Mouse (Mus musculus): ENCODE results near the gene Dnah2.

Gene Dnah2

DNA sequence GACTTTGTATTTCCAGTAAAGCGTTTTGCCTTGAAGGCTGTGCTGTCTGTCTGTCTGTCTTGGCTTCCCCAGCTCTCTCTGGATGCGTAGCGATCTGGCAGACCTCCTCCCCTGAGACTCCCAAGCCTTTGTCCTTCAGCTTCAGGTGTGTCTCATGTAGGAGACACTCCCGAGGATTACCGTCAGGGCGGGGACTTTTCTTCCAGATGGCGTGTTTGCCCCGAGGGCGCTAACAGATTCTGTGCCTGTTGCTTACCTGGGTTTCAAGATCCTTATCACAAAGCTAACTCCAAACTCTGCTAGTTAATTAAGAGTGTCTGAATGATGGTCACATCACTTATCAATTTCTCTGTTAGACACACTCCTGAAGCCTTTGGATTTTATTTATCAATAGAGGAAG lies 79.6 kb downstream of the Dnah2 start:
- DNase-seq (ENCODE audit: low spot score in 2 of 2): no peak

DNA sequence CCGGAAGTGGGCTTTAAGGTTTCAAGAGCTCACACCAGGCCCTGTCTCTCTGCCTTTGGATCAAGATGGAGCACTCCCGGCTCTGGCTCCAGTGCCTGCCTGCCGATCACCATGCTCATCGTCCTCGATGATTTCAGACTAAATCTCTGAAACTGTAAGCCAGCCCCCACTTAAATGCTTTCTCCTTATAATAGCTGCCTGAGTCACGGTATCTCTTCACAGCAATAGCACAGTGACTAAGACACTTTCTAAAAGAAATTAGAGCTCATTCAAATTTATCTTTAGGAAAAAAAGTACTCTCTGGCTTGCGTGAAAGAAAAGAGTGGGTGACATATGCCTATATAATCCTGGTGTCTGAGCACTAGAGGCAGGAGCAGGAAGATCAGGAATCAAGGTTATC lies 84.9 kb downstream of the Dnah2 start:
- peak; percentile 32 to 47 for DNase-seq (ENCODE audit: low spot score in 2 of 2)

DNA sequence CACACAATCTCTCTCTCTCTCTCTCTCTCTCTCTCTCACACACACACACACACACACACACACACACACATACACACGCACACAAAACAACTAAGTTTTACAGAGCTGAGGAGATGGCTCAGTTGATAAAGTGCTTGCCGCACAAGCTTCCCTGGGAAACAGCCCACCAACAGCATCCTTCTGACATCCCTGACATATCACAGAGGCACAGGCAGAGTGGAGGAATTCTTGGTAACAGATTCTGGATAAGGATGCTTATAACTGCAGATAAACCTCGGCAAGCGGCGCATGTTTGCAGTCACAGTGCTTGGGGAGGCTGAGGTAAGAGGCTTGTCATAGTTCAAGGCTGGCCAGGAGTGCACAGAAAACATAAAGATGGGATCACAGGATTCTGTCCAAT lies 87.3 kb downstream of the Dnah2 start:
- no peak for DNase-seq (ENCODE audit: low spot score in 2 of 2)

DNA sequence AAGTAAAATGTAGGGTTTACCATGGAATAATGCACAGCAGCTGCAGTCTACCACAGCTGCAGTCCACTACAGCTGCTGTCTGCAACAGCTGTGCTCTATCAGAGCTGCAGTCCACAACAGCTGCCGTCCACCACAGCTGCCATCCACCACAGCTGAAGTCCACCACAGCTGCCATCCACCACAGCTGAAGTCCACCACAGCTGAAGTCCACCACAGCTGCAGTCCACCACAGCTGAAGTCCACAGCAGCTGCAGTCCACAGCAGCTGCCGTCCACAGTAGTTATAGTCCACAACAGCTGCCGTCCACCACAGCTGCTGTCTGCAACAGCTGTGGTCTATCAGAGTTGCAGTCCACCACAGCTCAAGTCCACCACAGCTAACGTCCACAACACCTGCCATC lies 89.0 kb downstream of the Dnah2 start:
- DNase-seq (ENCODE audit: low spot score in 2 of 2): no peak

DNA sequence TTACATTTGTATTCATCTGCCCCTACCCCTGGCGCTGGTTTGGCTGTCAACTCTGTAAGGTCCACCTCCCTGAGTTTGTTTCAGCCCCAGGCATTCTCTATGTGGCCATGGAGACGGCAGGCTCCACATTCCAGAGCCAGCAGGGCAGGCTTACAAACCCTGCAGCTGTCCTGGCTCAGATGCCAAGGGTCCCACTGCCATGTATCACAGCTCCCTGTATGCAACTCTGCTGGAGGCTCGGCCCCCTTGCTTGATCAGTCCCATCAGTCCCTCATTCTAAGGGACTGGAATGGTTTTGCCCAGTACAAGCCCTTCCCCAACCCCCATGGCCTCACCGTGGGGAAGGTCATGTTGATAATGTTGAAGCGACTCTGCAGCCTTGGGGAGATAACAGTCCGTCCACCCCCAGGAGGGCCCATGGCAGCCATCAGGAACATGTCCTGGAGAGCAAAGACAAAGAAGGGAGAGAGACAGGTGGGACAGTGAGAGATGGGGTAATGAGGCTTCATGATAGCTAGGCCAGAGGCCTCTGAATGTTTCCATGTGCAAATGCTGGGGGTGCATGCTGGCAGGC lies 91.8 kb downstream of the Dnah2 start:
- DNase-seq (ENCODE audit: low spot score in 2 of 2): no peak

DNA sequence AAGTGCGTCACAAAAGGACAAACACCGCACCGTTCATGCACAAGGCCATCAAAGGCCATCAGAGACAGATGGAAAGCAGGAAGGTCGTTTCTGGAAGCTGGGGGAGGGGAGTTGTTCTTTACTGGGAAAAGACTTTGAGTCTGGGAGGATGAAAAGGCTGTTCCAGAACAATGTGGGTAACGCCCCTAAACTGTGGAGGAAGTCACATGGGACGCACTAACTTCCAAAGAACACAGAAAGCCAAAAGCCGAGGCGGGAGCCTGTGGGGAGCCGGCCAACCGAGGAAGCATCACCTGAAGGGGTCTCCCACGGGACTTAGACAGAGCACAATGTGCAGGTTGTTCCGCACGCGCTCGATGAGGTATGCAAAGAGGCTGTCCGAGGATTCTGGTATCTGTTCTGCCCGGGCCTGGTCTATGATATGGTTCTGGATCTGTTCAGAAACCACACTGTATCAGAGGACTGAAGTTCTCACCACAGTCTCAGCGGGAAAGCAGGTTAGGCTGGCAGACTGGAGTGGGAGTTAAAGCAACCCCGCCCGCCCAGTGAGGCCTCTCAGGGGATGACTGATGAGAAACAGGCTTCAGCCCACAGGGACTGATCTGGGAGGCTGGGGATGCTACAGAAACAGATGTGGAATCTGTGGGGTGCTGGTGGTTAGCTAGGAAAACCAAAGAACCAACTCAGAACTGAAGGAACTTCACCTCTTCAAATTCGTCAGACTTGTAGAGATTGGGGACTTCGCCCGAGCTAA lies 96.6 kb downstream of the Dnah2 start:
- DNase-seq (ENCODE audit: low spot score in 2 of 2): peak; percentile 15 to 25

DNA sequence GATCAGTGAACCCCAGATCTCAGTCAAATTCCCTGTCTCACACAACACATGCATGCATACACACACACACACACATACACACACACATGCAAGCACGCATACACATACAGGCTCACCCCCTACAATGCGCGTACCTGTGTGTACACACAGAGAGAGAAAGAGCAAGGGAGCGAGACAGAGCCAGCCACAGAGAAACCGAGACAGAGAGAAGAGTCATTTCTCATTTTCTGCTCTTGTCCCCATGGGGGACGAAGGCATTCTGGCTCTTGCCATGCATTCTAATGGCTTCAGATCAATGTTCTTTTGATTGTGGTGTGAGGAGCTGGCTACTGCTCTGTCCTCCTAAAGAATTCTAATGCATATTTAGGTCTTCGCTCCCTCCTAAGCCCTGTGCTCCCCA lies 101.6 kb downstream of the Dnah2 start:
- DNase-seq (ENCODE audit: low spot score in 2 of 2): no peak

DNA sequence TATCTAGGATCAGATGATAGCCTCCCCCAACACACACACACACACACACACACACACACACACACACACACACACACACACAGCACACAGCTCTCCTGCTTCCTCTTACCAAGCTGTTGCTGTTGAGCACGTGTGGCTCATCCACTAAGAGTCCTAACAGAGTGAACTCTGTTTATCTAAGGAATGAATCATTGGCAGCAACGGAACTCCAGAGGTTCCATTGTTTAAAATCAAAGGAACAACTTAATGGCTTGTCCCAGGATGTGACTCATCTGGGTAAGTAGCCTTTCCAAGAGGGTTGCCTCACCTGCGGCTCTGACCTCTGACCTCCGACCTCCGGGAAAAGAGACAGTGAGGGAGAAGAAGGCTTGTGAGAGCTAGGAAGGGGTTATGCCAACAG lies 105.6 kb downstream of the Dnah2 start:
- no peak for DNase-seq (ENCODE audit: low spot score in 2 of 2)

DNA sequence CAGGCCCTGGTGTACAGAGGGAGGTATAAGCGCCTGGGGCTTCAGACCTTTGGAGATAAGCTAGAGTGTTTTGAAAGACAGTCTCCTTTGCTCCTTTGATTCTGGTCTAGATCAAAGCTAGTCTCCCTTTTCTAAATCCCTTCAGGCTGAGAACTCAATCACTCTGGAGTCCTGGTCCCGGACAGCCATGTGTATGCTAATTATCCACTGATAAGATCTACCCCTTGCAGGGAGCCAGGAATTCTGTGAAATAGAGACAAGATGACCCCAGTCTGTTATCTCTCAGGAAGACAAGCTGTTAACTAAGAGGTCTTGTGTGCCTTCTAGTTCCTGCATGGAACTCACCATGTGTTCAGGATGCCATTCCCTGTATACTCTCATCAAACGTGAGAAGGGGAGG lies 111.6 kb downstream of the Dnah2 start:
- no peak for DNase-seq (ENCODE audit: low spot score in 2 of 2)

DNA sequence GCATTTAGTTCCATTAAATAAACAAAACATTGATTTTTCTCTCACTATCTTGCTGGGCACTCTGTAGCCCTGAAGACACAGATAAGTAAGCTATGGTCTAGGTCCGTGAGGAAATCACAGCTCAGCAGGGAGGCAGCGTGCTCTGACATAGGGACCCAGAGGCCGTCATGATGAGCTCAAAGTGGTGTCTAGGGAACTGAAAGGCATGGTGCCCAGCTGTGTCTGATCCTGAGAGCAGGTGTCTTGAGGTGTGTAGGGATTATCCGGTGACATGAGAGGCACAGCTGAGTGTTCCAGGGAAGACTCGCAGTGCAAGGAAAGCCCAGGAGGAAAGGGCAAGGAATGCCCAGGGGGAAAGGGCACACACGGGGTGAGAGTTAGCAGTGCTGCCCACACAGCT lies 115.7 kb downstream of the Dnah2 start:
- DNase-seq (ENCODE audit: low spot score in 2 of 2): no peak

DNA sequence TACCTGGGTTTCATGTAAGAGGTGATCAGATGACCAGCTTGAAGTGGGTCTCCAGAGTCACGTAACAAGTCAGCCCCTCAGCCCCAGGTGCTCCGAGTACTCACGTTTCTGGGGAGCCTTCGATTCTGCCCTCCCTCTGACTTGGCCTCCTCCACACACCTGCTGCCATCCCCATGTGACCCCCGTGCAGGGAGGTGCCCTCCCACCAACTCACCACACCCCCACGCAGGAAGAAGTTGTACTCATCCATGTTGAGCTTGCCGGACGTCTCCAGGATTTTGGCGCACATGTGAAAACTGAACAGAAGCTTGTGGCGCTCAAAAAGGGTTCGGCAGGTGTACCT lies 116.3 kb downstream of the Dnah2 start:
- no peak for DNase-seq (ENCODE audit: low spot score in 2 of 2)

DNA sequence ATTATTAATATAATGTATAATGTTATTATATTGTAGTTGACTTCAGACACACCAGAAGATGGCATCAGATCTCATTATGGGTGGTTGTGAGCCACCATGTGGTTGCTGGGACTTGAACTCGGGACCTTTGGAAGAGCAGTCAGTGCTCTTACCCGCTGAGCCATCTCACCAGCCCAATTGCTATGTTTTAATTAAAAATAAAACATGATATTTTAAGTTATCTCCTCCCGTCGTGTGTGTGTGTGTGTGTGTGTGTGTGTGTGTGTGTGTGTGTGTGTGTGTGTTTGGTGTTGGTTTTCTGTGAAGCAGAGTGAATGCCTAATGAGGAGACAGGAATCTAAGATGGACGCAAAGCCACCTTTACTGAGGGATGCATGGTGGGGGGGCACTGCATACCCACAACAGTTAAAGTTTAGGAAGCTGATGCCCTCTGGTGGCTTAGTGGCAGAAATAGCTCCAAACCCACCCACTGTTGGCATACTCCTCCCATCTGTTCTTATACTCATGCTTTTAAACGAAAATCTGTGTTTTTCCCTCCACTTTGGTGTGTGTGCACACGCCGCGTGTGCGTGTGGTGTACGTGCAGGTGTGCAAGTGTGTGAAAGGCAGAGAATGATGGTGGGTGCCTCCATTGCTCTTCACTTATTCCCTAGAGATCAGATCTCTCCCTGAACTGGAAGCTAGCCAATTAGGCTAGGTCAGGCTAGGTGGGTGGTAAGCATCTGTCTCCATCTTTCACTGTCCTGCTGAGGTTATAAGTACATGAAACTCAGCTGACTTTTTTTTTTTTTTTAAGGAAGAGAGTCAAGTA lies 116.9 kb downstream of the Dnah2 start:
- peak; percentile 76 to 80 for DNase-seq (ENCODE audit: low spot score in 2 of 2)

DNA sequence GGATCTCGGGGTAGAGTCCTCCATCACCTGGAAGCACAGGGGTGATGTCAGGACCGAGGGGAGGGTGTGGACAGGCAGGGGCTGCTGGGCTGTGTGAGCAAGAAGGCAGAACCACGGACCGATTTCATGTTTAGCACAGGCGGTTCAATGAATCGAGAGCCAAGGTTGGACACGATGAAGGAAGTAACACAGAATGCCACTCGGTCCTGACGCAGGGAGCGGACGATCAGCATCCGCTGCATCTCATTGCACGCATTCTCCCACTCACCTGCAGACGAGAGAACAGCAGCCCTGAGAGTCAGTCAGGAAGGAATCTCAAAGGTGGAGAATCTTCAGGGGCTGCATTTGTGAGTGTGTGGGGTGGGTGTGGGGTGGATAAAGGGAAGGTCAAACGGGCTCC lies 118.3 kb downstream of the Dnah2 start:
- no peak for DNase-seq (ENCODE audit: low spot score in 2 of 2)

DNA sequence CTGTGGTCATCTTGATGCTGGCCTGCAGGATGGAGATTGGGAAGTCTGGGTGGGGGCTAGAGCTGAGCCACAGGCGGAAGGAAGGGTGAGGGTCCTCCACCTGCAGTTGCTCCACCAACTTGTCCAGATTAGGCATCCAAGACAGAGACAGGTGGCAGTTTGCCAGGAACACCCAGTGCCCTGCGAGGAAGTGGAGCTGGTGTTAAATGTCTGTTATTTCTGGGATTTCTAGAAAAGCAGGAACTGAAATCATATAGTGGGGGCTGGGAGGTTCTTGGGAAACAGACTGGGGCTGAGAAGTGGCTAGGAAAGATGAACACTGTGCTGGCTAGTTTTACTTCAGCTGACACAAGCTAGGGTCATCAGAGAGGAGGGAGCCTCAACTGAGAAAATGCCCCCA lies 119.6 kb downstream of the Dnah2 start:
- no peak for DNase-seq (ENCODE audit: low spot score in 2 of 2)

DNA sequence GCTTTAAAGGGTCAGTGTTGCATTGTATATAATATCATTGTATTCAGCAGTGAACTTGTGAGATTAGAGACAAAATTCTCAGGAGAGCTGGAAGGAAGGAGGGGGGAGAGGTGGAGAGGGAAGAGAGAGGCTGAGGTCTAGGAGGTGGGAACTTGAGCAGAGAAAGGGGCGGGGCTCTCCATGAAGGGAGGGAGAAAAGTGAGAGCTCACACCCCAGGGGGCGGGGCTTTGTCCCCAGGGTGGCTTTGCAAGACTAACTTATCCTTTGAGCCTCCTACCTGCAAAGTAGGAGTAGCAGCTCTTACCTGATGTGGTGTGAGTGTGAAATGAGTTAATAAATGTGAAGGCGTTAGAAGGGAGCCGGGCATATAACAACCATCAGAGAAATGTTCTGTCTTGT lies 120.2 kb downstream of the Dnah2 start:
- no peak for DNase-seq (ENCODE audit: low spot score in 2 of 2)

DNA sequence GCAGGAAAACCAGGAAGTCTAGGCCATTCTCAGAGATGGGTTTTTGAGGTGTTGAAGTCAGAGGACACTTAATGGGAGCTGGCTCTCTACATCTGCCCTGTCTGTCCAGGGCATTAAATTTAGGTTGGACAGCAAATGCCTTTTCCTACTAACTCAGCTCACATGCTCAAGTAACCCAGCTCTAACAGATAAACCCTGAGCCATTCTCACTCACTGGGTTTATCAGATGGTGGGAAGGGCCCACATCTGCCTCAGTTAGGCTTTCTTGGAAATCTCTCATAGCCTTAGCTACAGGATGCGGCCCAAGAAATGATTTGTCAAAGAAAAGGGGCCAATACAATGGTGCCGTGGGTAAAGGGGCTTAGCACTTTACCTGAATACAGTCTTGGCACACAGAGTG lies 122.7 kb downstream of the Dnah2 start:
- DNase-seq (ENCODE audit: low spot score in 2 of 2): no peak

DNA sequence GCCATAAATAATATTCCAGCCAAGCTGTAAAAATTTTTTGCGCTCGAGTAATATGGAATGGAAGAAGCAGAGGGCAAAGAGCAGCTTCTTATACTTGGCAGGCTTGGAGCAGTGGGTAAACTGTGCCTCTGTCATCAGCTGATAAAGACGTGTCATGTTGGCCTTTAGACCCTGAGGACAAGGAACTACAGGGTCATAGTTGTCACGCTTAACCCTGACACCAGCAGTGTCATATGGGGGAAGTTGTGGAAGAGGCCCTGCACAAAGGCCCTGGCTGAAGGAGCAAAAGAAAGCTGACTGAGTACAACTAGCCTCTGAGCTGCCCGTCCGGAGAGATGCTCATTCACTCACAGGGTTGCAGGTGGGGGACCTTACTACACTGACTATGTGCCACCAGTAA lies 125.0 kb downstream of the Dnah2 start:
- DNase-seq (ENCODE audit: low spot score in 2 of 2): no peak

DNA sequence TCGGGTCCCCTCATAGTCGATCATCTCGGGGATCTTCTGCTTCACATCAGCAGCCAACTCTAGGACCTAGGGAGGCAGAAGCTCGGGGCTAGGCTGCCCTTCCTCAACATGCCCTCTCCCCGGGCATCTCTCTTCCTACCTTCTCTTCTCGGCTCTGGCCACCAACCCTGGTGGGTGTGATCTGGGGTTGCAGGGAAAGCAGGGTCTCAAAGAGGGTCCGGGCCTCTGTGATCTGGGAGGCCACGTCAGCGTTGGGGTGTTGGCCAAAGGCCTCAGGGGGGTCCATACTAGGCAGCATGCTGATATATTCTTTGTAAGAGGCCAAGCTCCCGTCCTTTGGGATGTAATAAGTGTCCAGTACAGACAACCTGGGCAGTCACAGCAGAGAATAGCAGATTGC lies 126.1 kb downstream of the Dnah2 start:
- no peak for DNase-seq (ENCODE audit: low spot score in 2 of 2)

DNA sequence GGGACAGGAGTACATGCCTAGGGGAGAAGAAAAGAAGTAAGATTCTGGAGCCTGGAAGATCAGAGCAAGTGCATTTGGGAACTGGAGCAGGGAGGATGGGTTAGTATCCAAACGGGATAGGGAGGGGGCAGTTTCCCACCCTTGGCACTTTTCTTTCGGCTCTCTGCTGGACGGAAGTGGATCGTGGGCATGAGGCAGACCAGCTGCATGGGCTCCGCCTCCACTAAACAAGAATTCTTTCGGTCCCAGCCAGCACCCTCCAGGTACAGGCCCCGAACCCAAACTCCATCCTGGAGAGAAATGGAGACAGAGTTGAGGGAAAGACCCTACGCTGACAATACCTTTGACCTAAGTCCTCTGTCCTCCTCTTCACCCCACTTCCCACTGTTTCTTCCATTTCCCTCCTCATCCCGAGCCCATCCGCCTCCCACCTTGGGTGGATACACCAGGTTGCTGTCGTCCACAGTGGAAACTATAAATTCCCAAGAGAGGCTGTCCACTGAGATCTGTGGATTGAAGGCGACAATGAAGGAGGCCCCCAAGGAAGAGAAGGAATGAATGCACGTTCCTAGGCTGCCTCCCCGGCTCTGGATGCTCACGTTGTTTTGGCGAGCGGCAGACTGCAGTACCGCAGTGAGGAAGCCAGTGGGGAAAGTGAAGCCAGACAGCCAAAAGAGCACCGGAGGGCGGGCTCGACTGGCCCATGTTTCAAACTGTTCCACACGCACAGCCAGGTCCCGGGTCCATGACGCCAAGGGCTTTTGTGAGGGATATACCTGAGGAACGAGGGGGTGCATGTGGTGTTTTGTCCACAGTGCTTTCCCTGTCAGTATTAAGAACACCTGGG lies 127.6 kb downstream of the Dnah2 start:
- no peak for DNase-seq (ENCODE audit: low spot score in 2 of 2)

DNA sequence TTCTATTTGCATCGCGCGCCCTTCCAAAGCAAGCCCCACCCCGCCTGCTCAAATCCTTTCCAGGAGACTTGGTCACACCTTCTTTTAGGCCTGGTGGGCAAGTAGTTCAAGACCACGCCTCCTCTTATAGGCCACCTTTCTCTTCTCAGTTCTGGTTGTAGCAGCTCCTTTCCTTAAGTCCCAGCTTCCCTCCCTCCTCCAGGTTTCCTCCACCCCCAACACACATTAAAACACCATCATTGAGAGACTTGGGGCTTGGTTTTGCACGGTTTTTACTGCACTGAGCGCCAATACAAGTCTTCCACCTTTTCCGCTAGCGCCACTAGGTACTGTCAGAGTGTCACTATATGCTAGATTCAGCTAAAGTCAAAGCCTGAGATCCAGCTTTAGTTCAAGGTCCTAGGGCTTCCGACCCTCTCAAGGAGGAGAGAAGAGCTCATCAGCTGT lies 128.3 kb downstream of the Dnah2 start:
- no peak for DNase-seq (ENCODE audit: low spot score in 2 of 2)

DNA sequence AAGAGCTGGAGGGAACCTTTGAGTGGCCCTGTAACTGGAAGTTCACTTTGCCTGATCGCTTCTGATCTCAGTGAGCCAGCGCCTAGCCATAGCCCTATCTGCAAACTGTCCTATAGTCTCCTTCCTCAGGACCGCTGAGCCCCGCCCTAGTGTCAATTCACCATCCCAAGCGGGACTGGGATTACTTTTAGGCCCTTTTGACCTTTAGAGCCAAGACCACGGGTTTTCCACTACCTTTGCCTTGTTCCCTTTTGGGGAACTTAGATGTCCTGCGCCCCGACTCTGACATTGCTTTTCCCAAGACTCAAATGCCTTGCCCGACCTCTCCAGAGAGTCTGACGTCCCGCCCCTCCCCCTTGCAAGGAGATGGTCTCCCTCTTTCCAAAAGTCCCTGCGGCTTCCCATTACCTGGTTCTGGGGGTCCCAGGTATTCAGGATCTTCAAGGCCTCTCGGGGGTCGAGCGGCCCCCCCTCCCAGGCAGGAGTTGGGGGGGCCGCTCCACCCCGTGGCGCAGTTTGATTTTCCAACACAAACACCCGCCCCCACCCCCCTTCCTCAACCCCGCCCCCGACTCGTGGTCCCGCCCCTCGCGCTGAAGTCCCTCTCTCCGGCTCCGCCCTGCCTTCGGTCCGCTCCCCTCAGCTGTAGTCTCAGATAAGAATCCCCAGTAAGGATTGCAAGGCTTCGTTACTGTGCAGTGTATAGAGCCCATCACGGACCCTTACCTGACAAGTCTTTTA lies 128.9 kb downstream of the Dnah2 start:
- DNase-seq (ENCODE audit: low spot score in 2 of 2): no peak

DNA sequence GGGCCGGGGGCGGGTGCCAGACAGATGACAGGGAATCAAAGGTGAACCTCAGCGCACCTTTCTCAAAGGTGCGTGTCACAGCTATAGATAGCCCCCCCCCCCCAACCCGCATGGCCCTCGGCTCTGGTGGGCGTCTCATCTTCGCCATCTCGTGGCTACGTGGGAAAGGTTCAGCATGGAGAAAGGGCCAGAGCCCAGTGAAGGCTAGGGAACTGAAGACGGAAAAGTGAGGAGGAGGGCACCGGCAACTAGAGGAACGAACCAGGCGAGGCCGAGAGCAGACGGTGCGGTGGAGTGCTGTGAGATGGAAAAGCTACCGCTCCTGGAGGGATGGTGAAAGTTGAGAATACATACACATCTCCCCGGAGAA lies 129.5 kb downstream of the Dnah2 start:
- no peak for DNase-seq (ENCODE audit: low spot score in 2 of 2)
